Mouse (Mus musculus) cortical plate, adult 2 months (tissue): Measurements from ENCODE around the gene Creb3l1. TPM values are rescaled to one million over a fixed set of nuclear protein-coding genes. Genes with fewer than 3 reads are reported as not detected.

Experiments used
- H3K27ac ChIP-seq: fragments of 200-500 bp; 2 replicates; pipeline ENCODE4 v1.5.1; 2012; ENCODE audit warnings: low read length, control low read depth, inconsistent platforms; ENCODE audit not compliant: insufficient read depth
- H3K4me1 ChIP-seq: fragments of 200-500 bp; 2 replicates; pipeline ENCODE4 v1.6.1; 2011; ENCODE audit warnings: low read length; ENCODE audit not compliant: control insufficient read depth, insufficient read depth
- H3K4me3 ChIP-seq: fragments of 200-500 bp; 2 replicates; pipeline ENCODE4 v1.5.1; 2011; ENCODE audit warnings: mild to moderate bottlenecking, low read length, control low read depth; ENCODE audit not compliant: insufficient read depth
- CTCF ChIP-seq: fragments of 200-500 bp; IDR thresholded peaks from 2 replicates; pipeline ENCODE4 v1.5.1; 2011; ENCODE audit warnings: mild to moderate bottlenecking, control low read depth, low read length; ENCODE audit not compliant: insufficient read depth; ENCODE audit errors: extremely low read depth
- POLR2A ChIP-seq: fragments of 200-500 bp; IDR thresholded peaks from 2 replicates; pipeline ENCODE4 v1.6.1; 2011; ENCODE audit warnings: mild to moderate bottlenecking, low read length, control low read depth; ENCODE audit not compliant: insufficient read depth; ENCODE audit errors: extremely low read depth
- polyA plus RNA-seq: library from polyadenylated mRNA; depleted of rRNA; stranded (reverse); fragments of >200 nt; gene quantifications from 2 replicates; pipeline ENCODE4 v1.2.3, GENCODE M21; 2012

Gene Creb3l1
- polyA plus RNA-seq, 1 experiment: 0.98 TPM

- no peak for TF ChIP-seq POLR2A
- TF ChIP-seq CTCF: no peak
- H3K27ac ChIP-seq: no peak overlapping the region
- no peaks in the 10 kb centered on the region for H3K4me1 ChIP-seq
- no peak overlapping the region for H3K4me3 ChIP-seq
Observed at GRCm38 (mm10) chr2:91984906-91985525, 39.3 kb downstream of the Creb3l1 start.

- no peak for TF ChIP-seq CTCF
- no peak for TF ChIP-seq POLR2A
- Histone ChIP-seq H3K4me3 (no peak overlapping the region), H3K4me1 (no peaks in the 10 kb centered on the region), H3K27ac (no peak overlapping the region)
Observed at GRCm38 (mm10) chr2:91984439-91984838, 39.9 kb downstream of the Creb3l1 start.

GRCm38 (mm10) chr2:91980830-91981229, 43.5 kb downstream of the Creb3l1 start:
- H3K4me3 ChIP-seq: no peak overlapping the region
- H3K4me1 ChIP-seq: no peaks in the 10 kb centered on the region
- no peak overlapping the region for H3K27ac ChIP-seq
- TF ChIP-seq POLR2A: no peak
- no peak for TF ChIP-seq CTCF

DNA sequence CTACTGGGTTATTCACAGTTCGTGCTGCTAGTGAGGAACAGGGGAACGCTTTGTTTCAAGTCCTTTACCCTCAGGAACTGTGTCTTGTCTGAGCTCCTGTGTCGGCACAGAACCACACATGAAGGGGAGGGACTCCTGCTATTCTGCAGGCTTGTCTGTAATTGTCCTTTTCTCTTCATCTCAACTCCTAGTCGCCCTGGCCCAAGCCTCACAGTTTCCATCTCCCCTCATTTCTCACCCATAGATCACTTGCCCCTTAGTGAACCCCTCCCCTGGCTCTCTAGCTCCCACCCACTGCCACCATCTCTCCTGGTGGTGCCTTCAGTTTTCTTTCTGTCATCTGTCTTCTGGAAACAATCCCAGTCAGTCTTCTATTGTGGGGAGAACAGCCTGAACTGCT, 44.1 kb downstream of the Creb3l1 start:
- Histone ChIP-seq H3K4me3 (no peak overlapping the region), H3K27ac (no peak overlapping the region), H3K4me1 (no peaks in the 10 kb centered on the region)
- no peak for TF ChIP-seq CTCF
- no peak for TF ChIP-seq POLR2A

DNA sequence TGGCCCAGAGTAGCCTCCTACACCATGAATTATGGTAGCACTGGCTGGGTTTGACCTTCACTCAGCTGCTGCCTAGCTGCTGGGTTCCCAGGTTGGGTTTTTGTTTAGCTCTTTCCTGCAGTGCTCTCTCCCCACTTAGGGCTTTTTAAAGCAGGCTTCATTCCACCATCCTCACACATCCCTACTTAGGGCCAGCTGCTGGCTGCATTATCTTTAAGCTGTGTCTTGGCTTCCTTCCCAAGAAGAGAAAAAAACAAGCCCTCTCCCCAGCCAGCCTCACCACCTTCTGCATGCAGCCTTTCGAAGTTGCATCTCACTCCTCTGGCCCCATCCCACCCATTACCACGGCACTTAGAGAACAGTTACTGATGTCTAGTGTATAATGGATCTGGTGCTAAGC, 45.8 kb downstream of the Creb3l1 start:
- no peak for TF ChIP-seq POLR2A
- no peak for TF ChIP-seq CTCF
- Histone ChIP-seq H3K4me1 (no peaks in the 10 kb centered on the region), H3K27ac (no peak overlapping the region), H3K4me3 (no peak overlapping the region)

DNA sequence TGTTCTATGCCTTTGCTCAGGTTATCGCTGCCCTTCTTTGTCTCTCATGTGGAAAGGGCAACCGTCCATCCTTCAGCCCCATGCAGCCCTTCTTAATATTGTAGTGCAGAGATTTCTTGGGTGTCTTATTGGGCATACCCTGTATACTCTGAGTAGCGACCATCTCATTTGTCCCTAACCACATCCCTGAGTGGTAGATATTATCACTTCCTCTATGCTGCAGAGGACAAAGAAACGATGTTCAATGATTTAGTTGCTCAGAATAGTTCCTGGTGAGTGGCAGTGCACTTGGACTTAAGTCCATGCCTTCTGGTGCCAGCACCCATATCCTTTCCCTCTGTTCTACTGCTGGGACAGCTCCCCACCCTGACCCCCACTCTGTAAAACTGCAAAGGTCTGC, 46.3 kb downstream of the Creb3l1 start:
- Histone ChIP-seq H3K4me3 (no peak overlapping the region), H3K4me1 (peaks cover 2% of the 10 kb centered on the region; the same call in 1 of the 2 replicates), H3K27ac (no peak overlapping the region)
- no peak for TF ChIP-seq POLR2A
- no peak for TF ChIP-seq CTCF

DNA sequence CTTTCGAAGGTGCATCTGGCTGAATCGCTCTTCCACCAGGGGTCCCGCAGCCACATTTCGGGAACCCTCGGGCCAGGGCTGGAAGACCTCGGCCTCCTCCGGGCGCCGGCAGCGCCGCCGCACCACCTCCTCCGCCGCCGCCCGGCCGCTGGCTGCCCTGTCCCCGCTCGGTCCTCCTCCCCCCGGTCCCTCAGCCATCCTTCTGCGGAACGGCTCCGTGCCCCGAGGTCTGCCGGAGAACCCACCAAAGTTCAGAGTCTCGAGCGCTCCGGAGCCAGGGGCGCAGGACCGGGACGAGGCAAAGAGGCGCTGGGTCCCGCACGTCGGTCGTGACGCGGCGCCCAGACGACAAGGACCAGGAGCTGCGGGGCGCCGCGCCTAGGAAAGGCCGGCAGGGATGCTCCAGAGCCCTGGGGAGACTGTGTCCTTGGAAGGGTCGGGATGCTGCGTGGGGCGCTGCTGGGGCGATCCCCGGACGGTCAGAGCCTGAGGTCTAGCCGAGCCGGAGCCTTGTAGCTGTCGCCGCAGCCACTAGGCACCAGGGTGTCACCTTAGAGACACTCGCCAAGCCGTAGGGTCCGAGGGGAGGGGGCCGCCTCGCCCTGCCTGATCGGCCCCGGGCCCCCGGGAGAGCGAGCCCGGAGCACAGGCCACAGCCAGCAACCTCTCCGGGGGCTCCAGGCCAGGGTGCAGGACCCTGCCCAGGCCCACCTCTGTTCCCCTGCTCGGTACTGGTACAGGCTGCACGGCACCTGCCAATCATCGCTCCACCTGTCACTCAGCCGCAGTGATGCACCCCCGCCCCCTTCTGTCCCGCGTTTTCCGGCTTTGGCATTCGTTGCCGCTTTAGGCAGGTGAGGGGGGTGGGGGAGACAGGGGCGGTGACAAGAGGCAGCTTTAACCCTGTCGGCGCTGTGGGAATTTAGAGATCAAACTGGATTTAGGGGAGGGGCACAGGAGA, 48.4 kb downstream of the Creb3l1 start, which contains the start of gene Dgkz:
Dgkz (minus strand) TSS at position 284 of the 961 bp plus-strand sequence.
- no peak for TF ChIP-seq POLR2A
- no peak for TF ChIP-seq CTCF
- H3K4me3 ChIP-seq: peak within 1 kb of the TSS; percentile 52
- peak within 1 kb of the TSS; percentile 93 for H3K27ac ChIP-seq
- H3K4me1 ChIP-seq: peaks cover 7% of the 10 kb centered on the region

DNA sequence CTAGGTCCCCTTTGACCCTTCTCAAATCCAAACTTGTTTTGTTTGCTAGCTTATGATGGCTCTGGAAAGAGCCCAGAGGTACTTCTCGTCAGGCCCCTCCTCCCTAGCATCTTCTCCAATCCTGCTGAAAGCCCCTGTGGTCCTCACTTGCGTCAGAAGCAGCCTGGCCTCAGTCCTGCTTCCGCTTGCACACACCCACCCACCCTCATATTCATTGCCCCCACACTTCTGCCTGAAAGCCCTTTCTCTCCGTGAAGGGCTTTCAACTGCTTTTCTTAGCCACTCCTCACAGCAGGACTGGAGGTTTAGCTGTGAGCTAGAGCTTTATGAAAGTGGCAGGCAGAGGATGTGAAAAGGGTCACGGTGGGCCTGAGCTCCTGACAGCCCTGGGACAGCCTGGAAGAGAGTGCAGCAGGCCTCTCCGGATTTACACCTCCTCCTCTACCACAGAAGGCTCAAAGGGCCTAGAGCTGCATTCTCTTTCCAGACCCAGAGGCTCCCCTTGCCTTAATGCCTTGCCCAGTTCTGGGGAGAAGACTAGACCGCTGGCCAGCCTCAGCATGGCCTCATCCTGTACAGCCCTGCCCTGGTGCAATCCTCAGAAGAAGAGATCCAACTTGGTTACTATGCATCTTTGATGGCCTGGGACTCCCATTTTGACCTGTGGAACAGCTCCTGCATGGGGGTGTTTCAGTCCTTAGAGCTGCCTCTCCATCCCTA, 50.7 kb downstream of the Creb3l1 start:
- TF ChIP-seq CTCF (no peak), POLR2A (0 out of 2 replicates have a peak, but pooled peaks have one; percentile 43)
- Histone ChIP-seq H3K4me3 (no peak overlapping the region; the same call in 1 of the 2 replicates), H3K27ac (peak overlapping the region; percentile 78), H3K4me1 (peaks cover 8% of the 10 kb centered on the region)

DNA sequence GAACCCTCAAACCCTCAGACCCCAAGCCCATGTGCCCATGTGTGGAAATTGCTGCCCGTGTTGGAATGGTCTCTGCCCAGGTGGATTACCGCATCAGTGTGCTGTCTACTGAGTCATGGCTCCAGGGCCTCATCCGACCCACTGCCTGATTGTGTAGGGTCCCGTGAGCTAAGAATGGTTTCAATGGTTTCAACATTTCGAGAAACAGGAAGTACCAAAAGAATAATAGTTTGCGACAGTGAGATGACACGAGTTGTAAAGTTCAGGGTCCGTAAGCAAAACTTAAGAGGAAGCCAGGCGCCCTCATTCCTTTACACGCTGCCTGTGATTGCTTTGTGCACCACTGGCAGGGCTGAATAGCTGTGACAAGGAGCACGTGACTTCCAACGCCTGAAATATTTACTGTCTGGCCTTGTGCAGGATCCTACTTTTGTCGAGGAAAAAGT, 52.2 kb downstream of the Creb3l1 start:
- H3K4me3 ChIP-seq: no peak overlapping the region
- no peak for TF ChIP-seq POLR2A
- no peak for TF ChIP-seq CTCF
- H3K27ac ChIP-seq: peak overlapping the region; percentile 17; the same call in 1 of the 2 replicates
- H3K4me1 ChIP-seq: peaks cover 8% of the 10 kb centered on the region
